Mouse (Mus musculus) intestine, embryonic 16.5 days (tissue): Measurements from ENCODE around the gene Lgals4. TPM values are rescaled to one million over a fixed set of nuclear protein-coding genes. Genes with fewer than 3 reads are reported as not detected.
"Not testable (repeated sequence)": the region's sequence is repeated elsewhere in the genome, so short reads cannot be mapped to it uniquely, and the experiment has no call there.

ENCODE experiments used
- ATAC-seq: fragments of 200-750 bp; cut with Nextera tagmentation; 2 replicates; pipeline ENCODE4 v1.8.0; 2017; ENCODE audit warnings: moderate TSS enrichment, moderate library complexity
- H3K27ac ChIP-seq: fragments of 300-500 bp; sonication (generic); 2 replicates; pipeline ENCODE4 v1.5.1; 2014; ENCODE audit warnings: mild to moderate bottlenecking, low read length
- H3K27me3 ChIP-seq: fragments of 300-500 bp; sonication (generic); replicated peaks from 2 replicates; pipeline ENCODE4 v1.6.1; 2014; ENCODE audit warnings: low read length, control low read depth, mixed read lengths; ENCODE audit not compliant: control insufficient read depth, insufficient read depth
- H3K36me3 ChIP-seq: fragments of 300-500 bp; sonication (generic); 2 replicates; pipeline ENCODE4 v1.6.1; 2014; ENCODE audit warnings: low read length, control low read depth; ENCODE audit not compliant: control insufficient read depth, insufficient read depth
- H3K4me1 ChIP-seq: fragments of 300-500 bp; sonication (generic); 2 replicates; pipeline ENCODE4 v1.6.1; 2014; ENCODE audit warnings: low read length, control low read depth, mixed read lengths; ENCODE audit not compliant: control insufficient read depth, insufficient read depth
- H3K4me2 ChIP-seq: fragments of 300-500 bp; sonication (generic); 2 replicates; pipeline ENCODE4 v1.6.1; 2014; ENCODE audit warnings: low read depth, low read length, control low read depth
- H3K4me3 ChIP-seq: fragments of 300-500 bp; sonication (generic); 2 replicates; pipeline ENCODE4 v1.5.1; 2014; ENCODE audit warnings: mild to moderate bottlenecking, low read length
- H3K9ac ChIP-seq: fragments of 300-500 bp; sonication (generic); 2 replicates; pipeline ENCODE4 v1.6.1; 2014; ENCODE audit warnings: low read depth, low read length
- H3K9me3 ChIP-seq: fragments of 300-500 bp; sonication (generic); 2 replicates; pipeline ENCODE4 v1.6.1; 2016; ENCODE audit warnings: low read length, control low read depth; ENCODE audit not compliant: control insufficient read depth
- WGBS: fragments of 180-500 bp; shearing (Covaris S2); extraction: QIAGEN DNeasy Blood & Tissue Kit; methylation state at CpG from one replicate; pipeline ENCODE4 v1.1.7; 2014; 5-methylcytosine and 5-hydroxymethylcytosine counted together
- polyA plus RNA-seq: library from polyadenylated mRNA; unstranded; fragments of >200 nt; fragmentation: Nextera tagmentation; extraction: Ambion mirVana; gene quantifications from 2 replicates; pipeline ENCODE4 v1.2.1, GENCODE M21; 2015

The Lgals4 gene
- polyA plus RNA-seq, 1 experiment from 2014 or later, result 2,407 TPM

DNA sequence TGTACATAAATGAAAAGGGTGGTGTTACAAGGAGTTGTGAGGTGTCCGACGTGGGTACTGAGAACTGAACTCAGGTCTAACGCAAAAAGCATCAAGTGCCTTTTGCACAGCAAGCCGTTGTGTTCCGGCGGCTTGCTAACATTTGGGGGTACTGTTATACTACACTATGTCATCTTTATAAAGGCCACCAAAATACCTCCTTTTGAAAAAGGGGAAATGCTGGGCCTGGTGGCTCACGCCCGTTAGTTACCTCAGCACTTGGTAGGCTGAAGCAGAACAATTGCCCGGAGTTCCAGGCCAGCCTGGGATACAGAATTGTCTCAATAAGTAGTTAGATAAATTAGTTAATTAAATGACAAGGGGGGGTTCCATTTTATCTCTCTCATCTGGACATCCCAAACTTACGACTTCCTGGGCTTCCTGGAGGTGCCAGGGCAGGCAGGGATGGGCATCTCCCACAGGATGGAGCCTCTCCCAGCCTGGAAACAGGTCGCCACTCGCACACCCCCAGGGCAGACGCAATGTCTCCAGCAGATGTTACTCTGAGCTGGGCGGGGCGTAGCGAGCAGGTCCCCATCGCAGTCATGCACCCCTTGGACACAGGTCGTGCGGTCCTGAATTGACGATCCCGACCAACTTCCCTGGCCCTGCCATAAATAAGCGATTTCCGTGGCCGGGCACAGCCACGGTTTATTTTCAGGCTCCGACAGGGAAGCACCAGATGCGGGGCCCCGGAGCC lies 33.3 kb downstream of the Lgals4 start:
- Histone ChIP-seq H3K4me1 (peaks cover 17% of the 10 kb centered on the region; the same call in 1 of the 2 replicates), H3K27ac (peak overlapping the region; percentile 15; the same call in 1 of the 2 replicates), H3K9me3 (no peaks in the 10 kb centered on the region), H3K36me3 (no peaks in the 10 kb centered on the region), H3K4me3 (no peak overlapping the region), H3K4me2 (no peak overlapping the region), H3K9ac (peak overlapping the region; percentile 50; the same call in 1 of the 2 replicates), H3K27me3 (no peaks in the 10 kb centered on the region)
- 87% methylated on average over 28 of the region's 28 CpGs for WGBS
- ATAC-seq, result peak; percentile 22; the same call in 1 of the 2 replicates

GRCm38 (mm10) chr7:28867508-28868340 lies 34.1 kb downstream of the Lgals4 start:
- H3K27ac ChIP-seq, result peak overlapping the region; percentile 15; the same call in 1 of the 2 replicates
- H3K9ac ChIP-seq, result peak overlapping the region; percentile 50; the same call in 1 of the 2 replicates
- not testable (repeated sequence) for H3K9me3 ChIP-seq, H3K27me3 ChIP-seq, H3K36me3 ChIP-seq
- H3K4me1 ChIP-seq, result peaks cover 17% of the 10 kb centered on the region; the same call in 1 of the 2 replicates
- H3K4me3 ChIP-seq, result peak overlapping the region; percentile 17; the same call in 1 of the 2 replicates
- peak overlapping the region; percentile 44 for H3K4me2 ChIP-seq
- peak; percentile 68 for ATAC-seq
- 26% methylated on average over 23 of the region's 23 CpGs for WGBS

DNA sequence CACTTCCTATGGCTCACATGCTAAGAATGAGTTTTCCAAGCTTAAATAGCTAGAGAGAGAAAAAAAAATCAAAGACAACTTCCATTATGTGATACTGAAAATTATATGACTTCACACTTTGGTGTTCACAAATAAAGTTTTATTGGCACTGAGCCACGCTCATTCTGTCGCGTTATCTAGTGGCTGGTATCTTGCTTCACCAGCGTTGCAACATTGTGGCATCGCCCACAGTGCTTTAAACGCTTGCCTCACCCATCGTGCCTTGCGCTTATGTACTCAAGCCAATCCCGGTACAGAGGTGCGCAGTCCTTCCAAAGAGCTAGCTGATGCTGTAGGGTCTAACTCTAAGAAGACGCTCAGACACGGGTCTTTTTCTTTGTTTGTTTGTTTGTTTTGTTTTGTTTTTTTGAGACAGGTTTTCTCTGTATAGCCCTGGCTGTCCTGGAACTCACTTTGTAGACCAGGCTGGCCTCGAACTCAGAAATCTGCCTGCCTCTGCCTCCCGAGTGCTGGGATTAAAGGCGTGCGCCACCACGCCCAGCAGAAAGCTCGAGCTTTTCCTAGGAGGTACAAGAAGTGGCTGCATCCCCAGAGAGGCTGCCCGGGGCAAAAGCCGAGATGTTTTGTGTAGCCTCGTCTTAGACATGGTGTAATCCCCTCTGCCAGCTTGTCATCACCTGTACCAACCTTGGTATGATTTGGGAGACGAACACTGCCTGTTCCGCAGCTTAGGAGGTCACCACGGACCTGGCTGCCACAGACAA lies 37.4 kb downstream of the Lgals4 start:
- no peaks in the 10 kb centered on the region for H3K36me3 ChIP-seq
- no peak for ATAC-seq
- no peak overlapping the region for H3K4me3 ChIP-seq
- H3K27ac ChIP-seq, result no peak overlapping the region
- 83% methylated on average over 24 of the region's 24 CpGs for WGBS
- H3K27me3 ChIP-seq, result no peaks in the 10 kb centered on the region
- H3K4me2 ChIP-seq, result no peak overlapping the region
- peaks cover 7% of the 10 kb centered on the region; the same call in 1 of the 2 replicates for H3K4me1 ChIP-seq
- H3K9ac ChIP-seq, result no peak overlapping the region
- no peaks in the 10 kb centered on the region for H3K9me3 ChIP-seq

DNA sequence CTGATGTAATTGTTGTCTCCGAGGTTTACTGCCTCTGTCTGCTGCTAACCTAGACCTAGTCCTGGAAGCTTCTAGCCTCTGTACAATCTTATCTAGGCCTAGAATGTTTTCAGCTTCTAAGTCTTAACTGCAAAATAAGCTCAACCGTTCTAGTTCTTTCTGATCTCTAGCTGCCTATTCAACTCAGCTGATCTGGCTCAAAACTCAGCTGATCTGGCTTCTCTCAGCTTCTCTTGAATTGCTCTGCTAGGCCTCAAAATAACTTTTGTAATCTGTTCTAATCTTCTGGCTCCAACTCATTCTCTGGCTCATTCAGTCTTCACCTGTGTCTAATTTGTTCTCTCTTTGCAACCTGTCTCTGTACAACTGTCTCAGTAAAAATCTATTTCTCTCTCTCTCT lies 40.9 kb downstream of the Lgals4 start:
- no peak overlapping the region for H3K9ac ChIP-seq
- no peaks in the 10 kb centered on the region for H3K27me3 ChIP-seq
- H3K4me2 ChIP-seq, result no peak overlapping the region
- H3K4me3 ChIP-seq, result no peak overlapping the region
- no peaks in the 10 kb centered on the region for H3K36me3 ChIP-seq
- no peak overlapping the region for H3K27ac ChIP-seq
- WGBS, result 52% methylated on average over 2 of the region's 2 CpGs
- no peaks in the 10 kb centered on the region for H3K4me1 ChIP-seq
- no peak for ATAC-seq
- H3K9me3 ChIP-seq, result no peaks in the 10 kb centered on the region

DNA sequence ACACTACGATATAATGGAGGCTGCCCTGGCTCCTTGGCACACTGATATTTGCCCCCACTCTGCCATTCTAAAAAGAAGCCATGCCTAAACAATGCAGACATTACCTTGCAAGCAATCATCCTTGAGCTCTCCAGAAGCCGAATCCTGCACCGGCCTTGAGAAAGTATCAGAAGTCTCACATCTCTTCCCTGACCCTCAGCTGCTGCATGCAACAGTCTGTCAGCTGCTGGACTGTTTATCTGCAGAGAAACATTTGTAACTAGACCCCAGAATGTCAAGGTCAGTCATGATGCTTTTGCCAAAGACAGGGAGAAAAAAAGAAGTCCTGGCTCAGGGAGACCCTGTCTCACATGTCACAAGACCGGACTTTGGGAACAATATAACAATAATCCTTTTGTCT lies 42.4 kb downstream of the Lgals4 start:
- Histone ChIP-seq H3K27me3 (no peaks in the 10 kb centered on the region), H3K4me2 (no peak overlapping the region), H3K27ac (no peak overlapping the region), H3K9me3 (no peaks in the 10 kb centered on the region), H3K36me3 (no peaks in the 10 kb centered on the region), H3K4me3 (no peak overlapping the region), H3K4me1 (no peaks in the 10 kb centered on the region), H3K9ac (no peak overlapping the region)
- no peak for ATAC-seq
- WGBS, result 76% methylated on average over 4 of the region's 4 CpGs

GRCm38 (mm10) chr7:28877155-28877554 lies 43.5 kb downstream of the Lgals4 start:
- H3K36me3 ChIP-seq, result no peaks in the 10 kb centered on the region
- no peak overlapping the region for H3K4me2 ChIP-seq
- H3K4me3 ChIP-seq, result no peak overlapping the region
- H3K9me3 ChIP-seq, result no peaks in the 10 kb centered on the region
- H3K27ac ChIP-seq, result no peak overlapping the region
- 85% methylated on average over 7 of the region's 7 CpGs for WGBS
- ATAC-seq, result no peak
- no peak overlapping the region for H3K9ac ChIP-seq
- H3K27me3 ChIP-seq, result no peaks in the 10 kb centered on the region
- 0 out of 2 replicates have a peak, but pooled peaks cover 2% of the 10 kb centered on the region for H3K4me1 ChIP-seq

- WGBS, result 79% methylated on average over 4 of the region's 4 CpGs
- Histone ChIP-seq H3K4me3 (no peak overlapping the region), H3K9me3 (no peaks in the 10 kb centered on the region), H3K4me1 (0 out of 2 replicates have a peak, but pooled peaks cover 2% of the 10 kb centered on the region), H3K27me3 (no peaks in the 10 kb centered on the region), H3K4me2 (no peak overlapping the region), H3K27ac (no peak overlapping the region), H3K9ac (no peak overlapping the region), H3K36me3 (no peaks in the 10 kb centered on the region)
- ATAC-seq, result no peak
These were observed 44.2 kb downstream of the Lgals4 start for GRCm38 (mm10) chr7:28877856-28878255.

- no peak overlapping the region for H3K9ac ChIP-seq
- H3K4me1 ChIP-seq, result 0 out of 2 replicates have a peak, but pooled peaks cover 2% of the 10 kb centered on the region
- WGBS, result 78% methylated on average over 7 of the region's 7 CpGs
- no peaks in the 10 kb centered on the region for H3K9me3 ChIP-seq
- H3K4me2 ChIP-seq, result no peak overlapping the region
- H3K36me3 ChIP-seq, result no peaks in the 10 kb centered on the region
- no peak overlapping the region for H3K27ac ChIP-seq
- ATAC-seq, result no peak
- H3K27me3 ChIP-seq, result no peaks in the 10 kb centered on the region
- no peak overlapping the region for H3K4me3 ChIP-seq
These were observed 46.0 kb downstream of the Lgals4 start for GRCm38 (mm10) chr7:28879606-28880005.

DNA sequence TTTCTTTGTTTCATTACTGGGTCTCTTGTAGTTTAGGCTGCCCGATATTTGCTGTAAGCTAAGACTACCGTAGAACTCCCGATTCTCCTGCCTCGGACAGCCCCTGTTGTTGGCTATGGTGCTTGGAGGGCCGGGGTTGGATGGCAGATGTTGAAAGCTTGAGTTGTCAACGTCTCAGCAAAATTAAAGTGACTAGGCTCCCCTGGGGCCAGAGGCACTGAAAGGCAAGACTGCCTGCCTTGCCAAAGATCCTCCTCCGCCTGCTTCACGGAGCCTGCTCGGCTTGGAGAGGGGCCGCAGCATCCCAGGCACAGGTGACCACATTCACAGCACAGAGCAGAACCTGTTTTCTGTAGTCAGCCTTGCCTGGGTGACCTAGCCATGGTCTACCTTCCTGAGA lies 46.9 kb downstream of the Lgals4 start:
- no peaks in the 10 kb centered on the region for H3K27me3 ChIP-seq
- H3K4me3 ChIP-seq, result no peak overlapping the region
- no peak overlapping the region for H3K27ac ChIP-seq
- ATAC-seq, result no peak
- no peak overlapping the region for H3K9ac ChIP-seq
- no peaks in the 10 kb centered on the region for H3K36me3 ChIP-seq
- WGBS, result 83% methylated on average over 10 of the region's 10 CpGs
- H3K9me3 ChIP-seq, result no peaks in the 10 kb centered on the region
- no peak overlapping the region for H3K4me2 ChIP-seq
- 0 out of 2 replicates have a peak, but pooled peaks cover 2% of the 10 kb centered on the region for H3K4me1 ChIP-seq
